Mouse (Mus musculus) heart, embryonic 14.5 days (tissue): ENCODE data around the gene Ubiad1. TPM values are rescaled to one million over a fixed set of nuclear protein-coding genes. Genes with fewer than 3 reads are reported as not detected.

Experiments used
- ATAC-seq: fragments of 200-750 bp; cut with Nextera tagmentation; 2 replicates; pipeline ENCODE4 v1.8.0; 2017; ENCODE audit warnings: low read depth, moderate TSS enrichment; ENCODE audit not compliant: insufficient number of reproducible peaks, insufficient read depth, low FRiP score
- H3K27ac ChIP-seq, 2 experiments: fragments of 200-500 bp in 1 of 2; fragments of 300-500 bp in 1 of 2; sonication (generic) in 1 of 2; replicated peaks in 1 of 2; 2 replicates each; pipeline ENCODE4 v1.5.1; 2012 to 2014; ENCODE audit warnings: low read depth in 2 of 2, low read length in 2 of 2, control low read depth in 1 of 2, mild to moderate bottlenecking in 1 of 2, mixed read lengths in 1 of 2; ENCODE audit not compliant: control insufficient read depth in 1 of 2, insufficient read depth in 1 of 2
- H3K27me3 ChIP-seq: fragments of 300-500 bp; sonication (generic); 2 replicates; pipeline ENCODE4 v1.6.1; 2014; ENCODE audit warnings: mild to moderate bottlenecking, low read length, control low read depth; ENCODE audit not compliant: control insufficient read depth, insufficient read depth
- H3K36me3 ChIP-seq: fragments of 300-500 bp; sonication (generic); 2 replicates; pipeline ENCODE4 v1.6.1; 2014; ENCODE audit warnings: mild to moderate bottlenecking, control low read depth, low read length, mixed read lengths; ENCODE audit not compliant: control insufficient read depth, insufficient read depth
- H3K4me1 ChIP-seq, 2 experiments: fragments of 200-500 bp in 1 of 2; fragments of 300-500 bp in 1 of 2; sonication (generic) in 1 of 2; 2 replicates each; pipeline ENCODE4 v1.6.1; 2012 to 2014; ENCODE audit warnings: low read length in 2 of 2, control low read depth in 1 of 2, mixed read lengths in 1 of 2; ENCODE audit not compliant: control insufficient read depth in 2 of 2, insufficient read depth in 2 of 2
- H3K4me2 ChIP-seq: fragments of 300-500 bp; sonication (generic); 2 replicates; pipeline ENCODE4 v1.6.1; 2014; ENCODE audit warnings: mild to moderate bottlenecking, low read length
- H3K4me3 ChIP-seq, 2 experiments: fragments of 200-500 bp in 1 of 2; fragments of 300-500 bp in 1 of 2; sonication (generic) in 1 of 2; 2 replicates each; pipeline ENCODE4 v1.5.1; 2012 to 2014; ENCODE audit warnings: low read length in 2 of 2, mild to moderate bottlenecking in 2 of 2, control low read depth in 1 of 2, low read depth in 1 of 2, moderate library complexity in 1 of 2; ENCODE audit not compliant: control insufficient read depth in 1 of 2, insufficient read depth in 1 of 2
- H3K9ac ChIP-seq: fragments of 300-500 bp; sonication (generic); 2 replicates; pipeline ENCODE4 v1.6.1; 2014; ENCODE audit warnings: mild to moderate bottlenecking, low read length
- H3K9me3 ChIP-seq: fragments of 300-500 bp; sonication (generic); 2 replicates; pipeline ENCODE4 v1.6.1; 2016; ENCODE audit warnings: low read length, control low read depth; ENCODE audit not compliant: control insufficient read depth
- WGBS: fragments of 180-500 bp; shearing (Covaris S2); extraction: QIAGEN DNeasy Blood & Tissue Kit; methylation state at CpG from one replicate; pipeline ENCODE4 v1.1.7; 2014; 5-methylcytosine and 5-hydroxymethylcytosine counted together
- polyA plus RNA-seq: library from polyadenylated mRNA; unstranded; fragments of >200 nt; fragmentation: Nextera tagmentation; extraction: Ambion mirVana; gene quantifications from 2 replicates; pipeline ENCODE4 v1.2.1, GENCODE M21; 2014

Gene Ubiad1
- polyA plus RNA-seq, 1 experiment from 2014 or later, result 15.7 TPM

GRCm38 (mm10) chr4:148464301-148464700, 19.7 kb upstream of the Ubiad1 start:
- Histone ChIP-seq H3K4me1 (no peaks in the 10 kb centered on the region), H3K27me3 (no peaks in the 10 kb centered on the region), H3K36me3 (peaks cover 98% of the 10 kb centered on the region), H3K9me3 (no peaks in the 10 kb centered on the region), H3K4me2 (no peak overlapping the region), H3K9ac (no peak overlapping the region), H3K4me3 (no peak overlapping the region), H3K27ac (no peak overlapping the region)
- ATAC-seq, result no peak
- 87% methylated on average over 12 of the region's 12 CpGs for WGBS

GRCm38 (mm10) chr4:148463208-148463960, 18.8 kb upstream of the Ubiad1 start:
- ATAC-seq, result no peak
- no peaks in the 10 kb centered on the region for H3K9me3 ChIP-seq
- no peak overlapping the region for H3K4me3 ChIP-seq
- peaks cover 98% of the 10 kb centered on the region for H3K36me3 ChIP-seq
- no peak overlapping the region for H3K27ac ChIP-seq
- H3K27me3 ChIP-seq, result no peaks in the 10 kb centered on the region
- no peak overlapping the region for H3K9ac ChIP-seq
- no peak overlapping the region for H3K4me2 ChIP-seq
- H3K4me1 ChIP-seq, result no peaks in the 10 kb centered on the region
- 63% methylated on average over 14 of the region's 14 CpGs for whole genome bisulfite sequencing

- H3K4me3 ChIP-seq, result no peak overlapping the region
- H3K4me1 ChIP-seq, result no peaks in the 10 kb centered on the region
- no peak for ATAC-seq
- H3K4me2 ChIP-seq, result no peak overlapping the region
- WGBS, result 89% methylated on average over 13 of the region's 13 CpGs
- no peaks in the 10 kb centered on the region for H3K27me3 ChIP-seq
- peaks cover 98% of the 10 kb centered on the region for H3K36me3 ChIP-seq
- no peak overlapping the region for H3K9ac ChIP-seq
- H3K9me3 ChIP-seq, result no peaks in the 10 kb centered on the region
- H3K27ac ChIP-seq, result no peak overlapping the region
Measured at GRCm38 (mm10) chr4:148462717-148463116, 18.1 kb upstream of the Ubiad1 start.

GRCm38 (mm10) chr4:148461772-148462171, 17.2 kb upstream of the Ubiad1 start:
- Histone ChIP-seq H3K4me1 (no peaks in the 10 kb centered on the region), H3K27ac (no peak overlapping the region), H3K4me3 (no peak overlapping the region), H3K36me3 (peaks cover 98% of the 10 kb centered on the region), H3K27me3 (no peaks in the 10 kb centered on the region), H3K9me3 (no peaks in the 10 kb centered on the region), H3K9ac (no peak overlapping the region), H3K4me2 (no peak overlapping the region)
- no peak for ATAC-seq
- 79% methylated on average over 4 of the region's 4 CpGs for WGBS

DNA sequence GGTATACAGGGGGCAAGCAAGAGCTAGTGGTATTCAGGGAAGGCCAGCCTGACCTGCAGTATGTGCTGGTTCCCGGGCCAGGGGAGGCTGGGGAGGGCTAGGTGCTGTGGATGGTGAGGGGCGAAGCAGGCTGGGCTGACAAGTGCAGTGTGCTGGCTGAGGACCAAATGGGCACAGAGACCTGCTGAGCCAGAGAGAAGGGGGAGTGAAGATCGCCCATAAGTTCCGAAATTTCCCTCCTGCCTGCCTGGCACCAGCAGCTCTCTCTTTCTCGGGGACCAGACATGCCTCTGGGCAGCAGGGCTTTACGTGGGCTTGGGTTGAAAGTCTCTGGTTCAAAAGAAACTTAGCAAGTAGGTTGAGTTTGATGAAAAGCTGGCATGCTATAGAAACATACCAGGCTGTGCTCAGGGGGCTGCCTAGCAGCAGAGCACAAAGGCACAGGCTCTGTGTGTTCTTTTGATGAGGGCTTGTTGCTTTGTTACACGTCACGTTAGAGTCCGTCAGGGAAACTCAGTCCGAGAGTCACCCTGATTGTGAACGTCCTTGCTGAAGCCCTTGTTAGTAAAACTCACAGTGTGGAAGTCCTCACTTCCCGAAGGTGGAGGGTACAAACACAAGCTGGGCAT, 16.2 kb upstream of the Ubiad1 start:
- WGBS, result 94% methylated on average over 12 of the region's 12 CpGs
- Histone ChIP-seq H3K9me3 (no peaks in the 10 kb centered on the region), H3K27me3 (no peaks in the 10 kb centered on the region), H3K27ac (no peak overlapping the region), H3K4me3 (no peak overlapping the region), H3K4me1 (no peaks in the 10 kb centered on the region), H3K36me3 (peaks cover 98% of the 10 kb centered on the region), H3K9ac (no peak overlapping the region), H3K4me2 (no peak overlapping the region)
- no peak for ATAC-seq

GRCm38 (mm10) chr4:148455477-148456025, 11.0 kb upstream of the Ubiad1 start:
- Histone ChIP-seq H3K4me3 (no peak overlapping the region), H3K9ac (no peak overlapping the region), H3K9me3 (no peaks in the 10 kb centered on the region), H3K36me3 (peaks cover 85% of the 10 kb centered on the region), H3K4me2 (no peak overlapping the region), H3K4me1 (no peaks in the 10 kb centered on the region), H3K27ac (no peak overlapping the region), H3K27me3 (no peaks in the 10 kb centered on the region)
- ATAC-seq, result no peak
- 86% methylated on average over 5 of the region's 5 CpGs for WGBS

GRCm38 (mm10) chr4:148453707-148454106, 9.1 kb upstream of the Ubiad1 start:
- Histone ChIP-seq H3K4me2 (no peak overlapping the region), H3K4me3 (no peak overlapping the region), H3K9ac (no peak overlapping the region), H3K4me1 (peaks cover 0 to 7% of the 10 kb centered on the region in 2 experiments; a peak in 2 of 4 replicates), H3K27me3 (no peaks in the 10 kb centered on the region), H3K9me3 (no peaks in the 10 kb centered on the region), H3K27ac (no peak overlapping the region), H3K36me3 (peaks cover 68% of the 10 kb centered on the region)
- WGBS, result 95% methylated on average over 11 of the region's 11 CpGs
- no peak for ATAC-seq
